Mouse (Mus musculus) left cerebral cortex, adult 2 months (tissue): ENCODE measurements around the gene Sipa1. TPM values are rescaled to one million over a fixed set of nuclear protein-coding genes. Genes with fewer than 3 reads are reported as not detected.
"Not testable (repeated sequence)": the region's sequence is repeated elsewhere in the genome, so short reads cannot be mapped to it uniquely, and the experiment has no call there.

Experiments
- DNase-seq, 2 experiments: peaks; one replicate each; pipeline ENCODE4 v3.0.0; 2021 to 2022; ENCODE audit warnings: low spot score in 2 of 2, mixed read lengths in 1 of 2; ENCODE audit errors: extremely low spot score in 1 of 2
- H3K27ac ChIP-seq: fragments of 200-600 bp; 2 replicates; pipeline ENCODE4 v1.8.1; 2022
- H3K4me3 ChIP-seq: fragments of 200-600 bp; 2 replicates; pipeline ENCODE4 v1.8.1; 2022
- CTCF ChIP-seq: fragments of 200-600 bp; IDR thresholded peaks from 2 replicates; pipeline ENCODE4 v1.8.1; 2022; ENCODE audit warnings: antibody characterized with exemption, mild to moderate bottlenecking, moderate library complexity
- intact Hi-C: fragments of 180-260 bp; cut with DNase I; formaldehyde crosslinking; loops from one replicate; pipeline ENCODE4 v1.15.1; 2025
- total RNA-seq, 2 experiments: library from RNA; stranded (reverse); gene quantifications; 2 replicates each; pipeline ENCODE4 v1.2.3; 2021

The Sipa1 gene
- total RNA-seq, 2 experiments from 2014 or later: 18.2 to 19.0 TPM

DNA sequence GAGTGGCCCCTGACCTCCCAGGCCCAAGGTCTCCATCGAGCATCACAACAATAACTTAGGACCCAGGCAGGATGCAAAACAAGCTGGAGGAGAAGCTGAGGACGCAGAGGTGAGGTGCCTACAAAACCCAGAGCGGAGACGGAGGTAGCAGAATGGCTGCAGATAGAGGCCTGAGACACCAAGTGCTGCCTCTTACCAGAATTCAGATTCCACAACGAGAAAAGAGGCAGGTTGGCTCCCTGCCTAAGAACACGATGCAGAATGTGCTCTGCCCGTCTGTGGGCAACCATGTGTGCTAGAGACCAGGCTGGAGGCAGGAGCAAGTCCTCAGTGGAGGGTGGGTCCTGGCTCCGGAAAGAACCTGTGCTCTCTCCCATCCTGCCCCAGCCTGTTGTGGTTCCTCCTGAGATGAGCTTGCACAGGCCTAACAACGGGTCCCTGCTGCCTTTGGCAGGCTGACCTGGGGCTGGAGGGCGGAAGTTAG lies 29.4 kb upstream of the Sipa1 start:
- TF ChIP-seq CTCF: no peak
- peak overlapping the region; percentile 87 for H3K27ac ChIP-seq
- intact Hi-C loops: loop anchor here (2.0 kb wide), 1 partner anchor 34 kb away; the partner anchor contains the start of gene Ehbp1l1
- no peak for DNase-seq
- peak overlapping the region; percentile 25 for H3K4me3 ChIP-seq

- intact Hi-C loops: loop anchor here (2.0 kb wide), 1 partner anchor 35 kb away; the partner anchor contains the start of gene Ehbp1l1
- no peak for DNase-seq
- Histone ChIP-seq H3K4me3 (peak overlapping the region; percentile 79), H3K27ac (peak overlapping the region; percentile 87)
- TF ChIP-seq CTCF: no peak
Observed at GRCm38 (mm10) chr19:5692086-5692912, 28.8 kb upstream of the Sipa1 start.

DNA sequence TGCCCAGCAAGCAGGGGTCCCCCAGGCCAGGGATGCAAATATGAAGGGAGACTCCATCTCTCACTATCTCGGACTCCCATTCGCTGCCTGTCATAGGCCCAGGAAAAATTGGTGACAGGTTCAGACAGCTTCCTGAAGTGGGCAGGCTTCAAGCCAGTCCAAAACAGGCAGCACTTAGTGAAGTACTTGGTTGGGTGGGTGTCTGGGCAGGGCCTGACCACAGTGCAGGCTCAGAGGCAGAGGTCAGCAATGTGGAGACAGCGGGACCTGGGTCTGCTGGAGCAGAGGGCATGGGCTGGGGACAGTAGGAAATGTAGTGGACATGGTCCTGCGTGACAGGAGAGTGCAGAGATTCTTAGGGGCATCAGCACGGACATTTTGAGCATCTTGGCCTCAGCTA lies 28.1 kb upstream of the Sipa1 start:
- TF ChIP-seq CTCF: no peak
- intact Hi-C loops: no loop called here
- H3K4me3 ChIP-seq: peak overlapping the region; percentile 79
- DNase-seq: no peak
- peak overlapping the region; percentile 87 for H3K27ac ChIP-seq

DNA sequence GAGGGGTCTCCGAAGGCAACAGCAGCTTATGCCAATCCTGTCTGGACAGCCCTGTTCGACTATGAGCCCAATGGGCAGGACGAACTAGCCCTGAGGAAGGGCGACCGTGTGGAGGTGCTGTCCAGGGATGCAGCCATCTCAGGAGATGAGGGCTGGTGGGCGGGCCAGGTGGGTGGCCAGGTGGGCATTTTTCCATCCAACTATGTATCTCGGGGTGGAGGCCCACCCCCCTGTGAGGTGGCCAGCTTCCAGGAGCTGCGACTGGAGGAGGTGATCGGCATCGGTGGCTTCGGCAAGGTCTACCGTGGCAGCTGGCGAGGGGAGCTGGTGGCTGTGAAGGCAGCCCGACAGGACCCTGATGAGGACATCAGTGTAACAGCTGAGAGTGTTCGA lies 26.8 kb upstream of the Sipa1 start:
- Histone ChIP-seq H3K27ac (peak overlapping the region; percentile 90), H3K4me3 (peak overlapping the region; percentile 79)
- TF ChIP-seq CTCF: no peak
- intact Hi-C loops: no loop called here
- DNase-seq: no peak

DNA sequence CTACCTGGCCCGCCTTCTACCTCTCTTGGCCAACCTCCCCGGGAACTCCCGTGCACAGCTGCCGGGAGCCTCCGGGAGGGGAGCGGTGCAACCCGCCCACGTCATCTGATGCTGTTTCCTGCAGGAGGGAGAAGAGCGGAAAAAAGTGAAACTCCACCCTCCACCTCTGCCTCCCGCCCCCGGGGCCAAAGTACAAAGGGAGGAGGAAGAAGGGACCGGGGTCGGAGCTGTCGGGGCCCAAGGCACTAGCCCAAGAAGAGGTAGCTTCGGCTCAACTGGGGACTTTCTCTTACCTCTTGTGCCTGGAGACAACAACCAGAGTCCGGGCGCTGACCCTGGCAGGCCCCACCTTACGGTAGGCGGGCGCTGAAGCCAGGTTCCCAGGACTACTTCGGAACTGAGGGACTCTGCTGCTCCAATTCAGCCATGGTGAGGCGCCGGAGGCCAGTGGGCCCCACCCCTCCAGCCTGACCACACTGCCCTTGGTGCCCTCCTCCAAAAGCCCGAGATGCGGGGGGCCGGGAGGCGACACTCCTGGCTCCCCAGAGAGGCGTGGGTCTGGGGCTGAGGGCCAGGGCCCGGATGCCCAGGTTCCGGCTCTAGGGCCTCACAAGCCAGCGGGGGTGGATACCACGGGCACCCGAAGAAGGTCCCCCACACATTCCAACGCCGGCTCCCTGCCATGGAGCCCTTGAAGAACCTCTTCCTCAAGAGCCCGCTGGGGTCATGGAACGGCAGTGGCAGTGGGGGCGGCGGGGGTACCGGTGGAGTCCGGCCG lies 26.2 kb upstream of the Sipa1 start:
- H3K27ac ChIP-seq: peak overlapping the region; percentile 90
- intact Hi-C loops: loop anchor here (2.0 to 5.0 kb wide), 2 partner anchors 53 to 322 kb away; partner anchors contain the start of genes Banf1, Eif1ad and Rela
- DNase-seq: peak; percentile 71 to 80
- peak overlapping the region; percentile 79 for H3K4me3 ChIP-seq
- no peak for TF ChIP-seq CTCF

GRCm38 (mm10) chr19:5689088-5689428 lies 25.6 kb upstream of the Sipa1 start:
- intact Hi-C loops: loop anchor here (2.0 to 5.0 kb wide), 2 partner anchors 52 to 322 kb away; partner anchors contain the start of genes Banf1, Eif1ad and Rela
- TF ChIP-seq CTCF: no peak
- Histone ChIP-seq H3K4me3 (peak overlapping the region; percentile 79), H3K27ac (peak overlapping the region; percentile 90)
- no peak for DNase-seq

DNA sequence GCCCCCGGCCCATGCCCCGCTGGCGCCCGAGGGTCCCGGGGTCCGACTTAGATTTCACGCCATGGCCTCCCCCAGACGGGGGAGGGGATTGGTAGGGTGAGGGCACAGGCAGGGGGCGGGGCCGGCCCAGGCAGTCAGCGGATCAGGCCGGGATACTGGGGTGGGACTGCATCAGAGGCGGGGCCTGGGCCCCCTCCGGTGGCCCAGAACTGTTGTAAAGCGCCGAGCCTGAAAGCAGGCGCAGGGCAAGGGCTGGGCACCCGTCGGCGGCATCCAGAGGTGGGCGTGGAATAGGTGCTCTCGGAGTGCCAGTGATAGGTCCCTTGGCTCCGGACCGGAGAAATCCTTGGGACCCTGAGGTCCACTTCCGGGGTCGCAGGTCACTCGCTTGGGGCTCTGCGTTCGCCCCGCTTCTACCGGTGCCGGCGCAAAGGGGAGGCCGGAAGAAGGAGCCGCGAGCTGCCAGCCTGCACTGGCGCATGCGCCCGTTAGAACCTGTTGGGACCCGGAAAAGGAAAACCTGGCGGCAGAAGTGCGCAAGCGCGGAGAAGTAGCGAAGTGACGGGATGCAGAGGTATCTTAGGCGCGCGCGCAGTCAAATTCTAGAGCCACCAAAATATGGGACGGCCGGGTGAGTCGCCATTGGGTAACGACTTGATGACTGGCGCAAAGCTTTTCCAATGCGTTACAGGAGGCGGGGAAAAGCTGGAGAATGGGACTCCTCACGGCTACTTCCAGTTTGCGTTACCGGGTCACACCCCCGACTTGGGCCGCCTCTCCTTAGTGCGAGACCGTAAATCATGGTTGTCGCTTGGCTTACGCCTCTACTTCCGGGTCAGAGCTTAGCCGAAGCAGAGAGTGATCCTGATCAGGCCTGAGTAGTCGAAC lies 24.9 kb upstream of the Sipa1 start, which contains the start of the genes Map3k11 and Pcnx3:
Gene Map3k11 (plus strand): TSS at position 543 of the 888 bp plus-strand sequence.
Gene Pcnx3 (minus strand): TSS at position 709 of the 888 bp plus-strand sequence.
- peak; percentile 95 to 98 for DNase-seq
- peak within 1 kb of the TSS; percentile 79 for H3K4me3 ChIP-seq
- H3K27ac ChIP-seq: peak within 1 kb of the TSS; percentile 90
- intact Hi-C loops: loop anchor here (2.0 to 5.0 kb wide), 2 partner anchors 52 to 321 kb away; partner anchors contain the start of genes Banf1, Eif1ad and Rela
- TF ChIP-seq CTCF: peak; percentile 42

GRCm38 (mm10) chr19:5687738-5688137 lies 24.2 kb upstream of the Sipa1 start:
- intact Hi-C loops: loop anchor here (2.0 to 5.0 kb wide), 2 partner anchors 51 to 320 kb away; partner anchors contain the start of genes Banf1, Eif1ad and Rela
- no peak for TF ChIP-seq CTCF
- Histone ChIP-seq H3K27ac (no peak overlapping the region), H3K4me3 (peak overlapping the region; percentile 79)
- no peak for DNase-seq

DNA sequence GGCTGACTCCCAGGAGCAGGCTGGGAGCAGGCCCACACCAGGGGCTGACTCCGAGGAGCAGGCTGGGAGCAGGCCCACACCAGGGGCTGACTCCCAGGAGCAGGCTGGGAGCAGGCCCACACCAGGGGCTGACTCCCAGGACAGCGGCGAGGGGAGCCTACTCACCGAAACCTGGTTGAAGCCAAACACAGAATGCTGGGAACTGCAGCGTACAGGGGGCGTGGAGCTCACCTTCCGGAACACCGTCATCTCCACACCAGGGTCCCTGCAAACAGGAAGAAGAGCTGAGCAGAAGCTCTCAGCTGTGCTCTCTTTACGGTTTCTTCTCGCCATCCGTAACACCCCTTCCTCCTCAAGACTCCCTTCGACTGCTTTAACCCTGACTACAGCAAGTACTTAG lies 23.4 kb upstream of the Sipa1 start:
- H3K4me3 ChIP-seq, H3K27ac ChIP-seq, DNase-seq: not testable (repeated sequence)
- intact Hi-C loops: loop anchor here (5.0 kb wide), 1 partner anchor 320 kb away; the partner anchor contains the start of genes Banf1 and Eif1ad

- Histone ChIP-seq H3K4me3 (no peak overlapping the region), H3K27ac (no peak overlapping the region)
- DNase-seq: no peak
- no peak for TF ChIP-seq CTCF
- intact Hi-C loops: loop anchor here (5.0 kb wide), 1 partner anchor 319 kb away; the partner anchor contains the start of genes Banf1 and Eif1ad
Observed at GRCm38 (mm10) chr19:5686437-5686836, 22.9 kb upstream of the Sipa1 start.
